Mouse (Mus musculus) lung, adult 18-20 months (tissue): ENCODE data around the gene Glrx5.

Source experiments
- DNase-seq, 2 experiments: peaks; one replicate each; pipeline ENCODE4 v3.0.0; 2022; ENCODE audit warnings: mixed read lengths in 2 of 2

The Glrx5 gene

GRCm38 (mm10) chr12:105075496-105075895 is 43.0 kb downstream of the Glrx5 start:
- DNase-seq: no peak

- DNase-seq: no peak
Measured at GRCm38 (mm10) chr12:105076511-105076910, 44.0 kb downstream of the Glrx5 start.

DNA sequence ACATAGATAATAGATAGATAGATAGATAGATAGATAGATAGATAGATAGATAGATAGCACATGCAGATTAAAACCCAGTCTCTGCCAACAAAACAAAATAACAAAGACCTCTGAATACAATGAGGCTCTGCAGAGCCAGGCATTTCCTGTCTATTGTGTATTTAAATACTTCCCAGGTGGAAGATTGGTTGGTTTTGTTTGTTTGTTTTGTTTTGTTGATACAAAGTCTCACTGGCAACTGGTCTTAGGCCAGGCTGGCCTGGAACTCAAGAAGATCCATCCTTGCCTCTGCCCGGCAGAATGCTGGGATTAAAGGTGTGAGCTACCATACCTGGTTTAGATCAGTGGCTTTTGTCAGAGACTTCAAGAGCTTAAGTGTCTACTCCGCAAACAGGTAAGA is 44.7 kb downstream of the Glrx5 start:
- no peak for DNase-seq

DNA sequence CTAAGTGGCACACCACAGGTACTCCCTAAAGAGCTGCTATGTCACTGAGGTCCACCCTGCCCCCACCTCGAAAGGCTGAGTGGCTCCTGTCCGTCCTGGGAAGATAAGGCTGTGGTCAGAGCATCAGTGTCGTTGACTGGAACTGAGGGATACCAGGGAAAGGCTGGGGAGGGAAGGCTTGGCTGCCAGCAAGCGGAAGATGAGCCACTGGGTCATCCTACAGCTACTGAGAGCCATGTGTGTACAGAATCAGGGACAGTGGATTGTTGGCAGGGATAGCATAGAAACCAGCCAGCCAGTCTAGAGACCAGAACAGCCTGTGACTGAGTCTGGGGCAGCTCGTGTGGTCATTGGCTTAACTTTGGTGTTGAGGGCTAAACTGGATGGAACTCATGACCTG is 51.7 kb downstream of the Glrx5 start:
- no peak for DNase-seq

DNA sequence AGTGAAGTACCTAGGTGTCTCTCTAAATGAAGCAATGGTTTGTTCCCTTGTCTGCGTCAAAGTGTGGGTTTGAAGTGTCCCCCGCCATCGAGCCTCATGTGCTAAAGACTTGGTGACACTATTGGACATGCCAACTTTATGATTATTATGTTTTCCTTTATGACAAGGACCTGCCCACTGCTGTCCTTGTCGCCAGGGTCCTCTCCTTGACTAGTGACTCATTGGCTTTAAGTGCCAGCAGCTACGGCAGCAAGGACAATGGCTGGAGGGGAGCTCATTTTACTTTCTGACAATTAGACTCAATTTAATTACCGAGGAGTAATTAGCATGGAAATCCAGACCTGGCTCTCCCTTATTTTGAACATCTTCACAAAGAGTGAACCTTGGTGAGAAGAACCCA is 52.3 kb downstream of the Glrx5 start:
- no peak for DNase-seq

- DNase-seq: no peak
Measured at GRCm38 (mm10) chr12:105085296-105085695, 52.8 kb downstream of the Glrx5 start.

GRCm38 (mm10) chr12:105086781-105087180 is 54.3 kb downstream of the Glrx5 start:
- no peak for DNase-seq

- DNase-seq: no peak
Measured at GRCm38 (mm10) chr12:105087353-105087752, 54.9 kb downstream of the Glrx5 start.

DNA sequence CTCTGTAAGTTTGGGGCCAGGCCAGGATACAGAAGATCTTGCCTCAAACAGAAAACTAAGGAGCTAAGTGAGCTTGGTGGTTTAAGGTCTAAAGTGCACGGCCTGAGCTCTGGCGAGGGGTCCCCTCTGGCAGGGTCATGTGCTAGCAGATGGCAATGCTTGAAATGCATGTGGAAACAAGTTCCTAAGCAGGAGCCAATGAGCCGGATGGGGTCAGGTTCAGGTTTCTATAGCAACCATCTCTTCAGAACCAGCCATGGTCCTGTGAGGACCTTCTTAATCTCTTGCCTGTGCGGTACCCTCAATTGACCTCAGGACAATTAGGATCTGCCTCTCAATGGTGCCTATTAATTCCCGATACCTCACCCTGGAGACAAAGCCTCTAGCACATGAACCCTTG is 56.7 kb downstream of the Glrx5 start:
- no peak for DNase-seq

GRCm38 (mm10) chr12:105091604-105092003 is 59.1 kb downstream of the Glrx5 start:
- DNase-seq: no peak
